Mouse (Mus musculus): ENCODE data around the gene Rab11b.
"Not testable (repeated sequence)": the region's sequence is repeated elsewhere in the genome, so short reads cannot be mapped to it uniquely, and the experiment has no call there.

- not testable (repeated sequence) for TF ChIP-seq POLR2A (IDR thresholded peaks at IDR 0.05; ENCODE audit: borderline replicate concordance, extremely low read depth, insufficient read depth, insufficient read length, poor library complexity, severe bottlenecking); CTCF (IDR thresholded peaks at IDR 0.05; ENCODE audit: borderline replicate concordance, extremely low read depth, insufficient read depth, insufficient read length)
Observed at GRCm38 (mm10) chr17:33732556-33733083, 27.7 kb downstream of the Rab11b start.
